Mouse (Mus musculus) liver, adult 2 months (tissue): ENCODE measurements around the gene Disp2. TPM values are rescaled to one million over a fixed set of nuclear protein-coding genes. Genes with fewer than 3 reads are reported as not detected.
A peak's percentile ranks its signal among the peaks of the same experiment; 100 is the strongest.

ENCODE experiments used
- DNase-seq: peaks from one replicate; pipeline ENCODE4 v3.0.0-alpha.2; 2011; ENCODE audit warnings: low read depth, low spot score; ENCODE audit errors: extremely low read depth
- H3K27ac ChIP-seq: fragments of 200-500 bp; replicated peaks from 2 replicates; pipeline ENCODE4 v1.5.1; 2012; ENCODE audit warnings: low read depth, mild to moderate bottlenecking, control low read depth, inconsistent platforms, low read length; ENCODE audit not compliant: insufficient read depth
- H3K27me3 ChIP-seq: fragments of 200-500 bp; 2 replicates; pipeline ENCODE4 v1.6.1; 2012; ENCODE audit warnings: mild to moderate bottlenecking, moderate library complexity, low read length, inconsistent platforms; ENCODE audit not compliant: control insufficient read depth, insufficient read depth
- H3K36me3 ChIP-seq: fragments of 200-500 bp; 2 replicates; pipeline ENCODE4 v1.6.1; 2012; ENCODE audit warnings: low read length, inconsistent platforms; ENCODE audit not compliant: control insufficient read depth, insufficient read depth
- H3K4me1 ChIP-seq: fragments of 200-500 bp; 2 replicates; pipeline ENCODE4 v1.6.1; 2011; ENCODE audit warnings: low read length; ENCODE audit not compliant: control insufficient read depth, insufficient read depth
- H3K4me3 ChIP-seq: fragments of 200-500 bp; 2 replicates; pipeline ENCODE4 v1.5.1; 2011; ENCODE audit warnings: low read depth, mild to moderate bottlenecking, control low read depth, low read length, moderate library complexity; ENCODE audit not compliant: insufficient read depth
- H3K79me2 ChIP-seq: fragments of 200-500 bp; 2 replicates; pipeline ENCODE4 v1.6.1; 2012; ENCODE audit warnings: inconsistent platforms, mild to moderate bottlenecking, low read length, moderate library complexity; ENCODE audit not compliant: control insufficient read depth, insufficient read depth
- H3K9ac ChIP-seq: fragments of 200-500 bp; 2 replicates; pipeline ENCODE4 v1.6.1; 2012; ENCODE audit warnings: low read depth, mild to moderate bottlenecking, control low read depth, inconsistent platforms, low read length
- CTCF ChIP-seq: fragments of 200-500 bp; IDR thresholded peaks from 2 replicates; pipeline ENCODE4 v1.5.1; 2011; ENCODE audit warnings: low read depth, low read length, control low read depth
- POLR2A ChIP-seq: fragments of 200-500 bp; IDR thresholded peaks from 2 replicates; pipeline ENCODE4 v1.6.1; 2011; ENCODE audit warnings: low read length, control low read depth; ENCODE audit not compliant: insufficient read depth; ENCODE audit errors: extremely low read depth
- WGBS: fragments of 180-500 bp; shearing (Covaris S2); methylation state at CpG from one replicate; pipeline ENCODE4 v1.1.7; 2018; 5-methylcytosine and 5-hydroxymethylcytosine counted together
- polyA plus RNA-seq: library from polyadenylated mRNA; depleted of rRNA; stranded (reverse); fragments of >200 nt; gene quantifications from 2 replicates; pipeline ENCODE4 v1.2.3, GENCODE M21; 2012
- total RNA-seq: library from RNA; depleted of rRNA; stranded (reverse); fragments of >200 nt; gene quantifications from 2 replicates; pipeline ENCODE4 v1.2.3, GENCODE M21; 2014

Disp2 gene
- total and polyA plus RNA-seq, 2 experiments, result 1.0 to 1.5 TPM

GRCm38 (mm10) chr2:118805756-118806155 lies 26.2 kb downstream of the Disp2 start:
- DNase-seq, result no peak
- H3K4me1 ChIP-seq, result no peaks in the 10 kb centered on the region
- no peak overlapping the region for H3K9ac ChIP-seq
- no peak overlapping the region for H3K4me3 ChIP-seq
- H3K27ac ChIP-seq, result 0 out of 2 replicates have a peak overlapping the region, but pooled peaks have one; percentile 17
- no peaks in the 10 kb centered on the region for H3K27me3 ChIP-seq
- no peaks in the 10 kb centered on the region for H3K36me3 ChIP-seq
- 49% methylated on average over 3 of the region's 3 CpGs for WGBS
- TF ChIP-seq POLR2A, result no peak
- no peak for TF ChIP-seq CTCF
- no peaks in the 10 kb centered on the region for H3K79me2 ChIP-seq

GRCm38 (mm10) chr2:118806860-118807259 lies 27.3 kb downstream of the Disp2 start:
- Histone ChIP-seq H3K4me1 (no peaks in the 10 kb centered on the region), H3K27me3 (no peaks in the 10 kb centered on the region), H3K36me3 (no peaks in the 10 kb centered on the region), H3K27ac (no peak overlapping the region), H3K4me3 (no peak overlapping the region), H3K79me2 (no peaks in the 10 kb centered on the region), H3K9ac (no peak overlapping the region)
- TF ChIP-seq POLR2A, result no peak
- DNase-seq, result no peak
- 72% methylated on average over 4 of the region's 4 CpGs for WGBS

- H3K36me3 ChIP-seq, result no peaks in the 10 kb centered on the region
- H3K27ac ChIP-seq, result no peak overlapping the region
- no peaks in the 10 kb centered on the region for H3K79me2 ChIP-seq
- H3K4me3 ChIP-seq, result no peak overlapping the region
- no peak for DNase-seq
- peaks cover 2% of the 10 kb centered on the region; the same call in 1 of the 2 replicates for H3K4me1 ChIP-seq
- TF ChIP-seq POLR2A, result no peak
- TF ChIP-seq CTCF, result no peak
- 66% methylated on average over 2 of the region's 2 CpGs for WGBS
- H3K27me3 ChIP-seq, result no peaks in the 10 kb centered on the region
- H3K9ac ChIP-seq, result no peak overlapping the region
These were observed 31.3 kb downstream of the Disp2 start for GRCm38 (mm10) chr2:118810861-118811260.

- no peak for TF ChIP-seq CTCF
- no peak for TF ChIP-seq POLR2A
- 86% methylated on average over 1 of the region's 1 CpGs for WGBS
- Histone ChIP-seq H3K9ac (no peak overlapping the region), H3K36me3 (no peaks in the 10 kb centered on the region), H3K4me3 (no peak overlapping the region), H3K79me2 (no peaks in the 10 kb centered on the region), H3K27me3 (no peaks in the 10 kb centered on the region), H3K4me1 (peaks cover 2% of the 10 kb centered on the region; the same call in 1 of the 2 replicates), H3K27ac (no peak overlapping the region)
- no peak for DNase-seq
These were observed 33.2 kb downstream of the Disp2 start for GRCm38 (mm10) chr2:118812724-118813123.

GRCm38 (mm10) chr2:118813981-118814836 lies 34.7 kb downstream of the Disp2 start, which contains the start of gene Knstrn:
TSS of gene Knstrn (plus strand) at chr2:118814003.
- Histone ChIP-seq H3K79me2 (no peaks in the 10 kb centered on the region), H3K4me3 (peak within 1 kb of the TSS; percentile 74), H3K4me1 (peaks cover 2% of the 10 kb centered on the region; the same call in 1 of the 2 replicates), H3K27ac (no peak within 1 kb of the TSS), H3K27me3 (no peaks in the 10 kb centered on the region), H3K9ac (peak within 1 kb of the TSS; percentile 66), H3K36me3 (no peaks in the 10 kb centered on the region)
- 2% methylated on average over 49 of the region's 49 CpGs for WGBS
- DNase-seq, result peak; percentile 89
- no peak for TF ChIP-seq POLR2A
- no peak for TF ChIP-seq CTCF

- TF ChIP-seq POLR2A, result no peak
- no peak for TF ChIP-seq CTCF
- H3K27ac ChIP-seq, result no peak overlapping the region
- no peak overlapping the region for H3K9ac ChIP-seq
- no peaks in the 10 kb centered on the region for H3K79me2 ChIP-seq
- H3K4me1 ChIP-seq, result no peaks in the 10 kb centered on the region
- H3K4me3 ChIP-seq, result no peak overlapping the region
- no peaks in the 10 kb centered on the region for H3K36me3 ChIP-seq
- no peak for DNase-seq
- no peaks in the 10 kb centered on the region for H3K27me3 ChIP-seq
- WGBS, result 94% methylated on average over 5 of the region's 5 CpGs
These were observed 43.3 kb downstream of the Disp2 start for GRCm38 (mm10) chr2:118822800-118823199.
